Mouse (Mus musculus) liver, embryonic 14.5 days (tissue): Measurements from ENCODE around the gene Nek7. TPM values are rescaled to one million over a fixed set of nuclear protein-coding genes. Genes with fewer than 3 reads are reported as not detected.

Experiments
- ATAC-seq: fragments of 200-750 bp; cut with Nextera tagmentation; 2 replicates; pipeline ENCODE4 v1.8.0; 2017; ENCODE audit warnings: moderate number of reproducible peaks, mild to moderate bottlenecking, moderate library complexity; ENCODE audit not compliant: insufficient read depth
- DNase-seq, 3 experiments: peaks; one replicate each; pipeline ENCODE4 v3.0.0-alpha.2; 2012 to 2013; ENCODE audit warnings: low read depth in 3 of 3, low spot score in 3 of 3
- H3K27ac ChIP-seq: fragments of 300-500 bp; sonication (generic); 2 replicates; pipeline ENCODE4 v1.5.1; 2014; ENCODE audit warnings: moderate library complexity, mild to moderate bottlenecking, control low read depth, inconsistent platforms
- H3K27me3 ChIP-seq: fragments of 300-500 bp; sonication (generic); 2 replicates; pipeline ENCODE4 v1.6.1; 2014; ENCODE audit warnings: mild to moderate bottlenecking, low read length, moderate library complexity; ENCODE audit not compliant: control insufficient read depth, insufficient read depth
- H3K36me3 ChIP-seq: fragments of 300-500 bp; sonication (generic); replicated peaks from 2 replicates; pipeline ENCODE4 v1.6.1; 2014; ENCODE audit warnings: low read depth; ENCODE audit not compliant: control insufficient read depth, insufficient read depth
- H3K4me1 ChIP-seq, 2 experiments: fragments of 200-500 bp in 1 of 2; fragments of 300-500 bp in 1 of 2; sonication (generic) in 1 of 2; replicated peaks; 2 replicates each; pipeline ENCODE4 v1.6.1; 2012 to 2014; ENCODE audit warnings: antibody characterized with exemption in 1 of 2, inconsistent platforms in 1 of 2, low read length in 1 of 2; ENCODE audit not compliant: control insufficient read depth in 2 of 2, insufficient read depth in 2 of 2
- H3K4me2 ChIP-seq: fragments of 300-500 bp; sonication (generic); 2 replicates; pipeline ENCODE4 v1.6.1; 2014; ENCODE audit warnings: low read depth, mild to moderate bottlenecking, control low read depth, moderate library complexity
- H3K4me3 ChIP-seq, 2 experiments: fragments of 200-500 bp in 1 of 2; fragments of 300-500 bp in 1 of 2; sonication (generic) in 1 of 2; 2 replicates each; pipeline ENCODE4 v1.5.1; 2012 to 2014; ENCODE audit warnings: low read depth in 2 of 2, low read length in 2 of 2, mild to moderate bottlenecking in 2 of 2, control low read depth in 1 of 2, inconsistent platforms in 1 of 2, moderate library complexity in 1 of 2; ENCODE audit not compliant: insufficient read depth in 1 of 2
- H3K9ac ChIP-seq: fragments of 300-500 bp; sonication (generic); replicated peaks from 2 replicates; pipeline ENCODE4 v1.6.1; 2014; ENCODE audit warnings: mild to moderate bottlenecking, control low read depth, moderate library complexity
- H3K9me3 ChIP-seq: fragments of 300-500 bp; sonication (generic); 2 replicates; pipeline ENCODE4 v1.6.1; 2016; ENCODE audit warnings: low read length, mixed read lengths; ENCODE audit not compliant: control insufficient read depth
- CTCF ChIP-seq: IDR thresholded peaks from 2 replicates; pipeline ENCODE4 v1.5.1; 2016; ENCODE audit warnings: antibody characterized with exemption, low read depth, control low read depth
- EP300 ChIP-seq: IDR thresholded peaks from 2 replicates; pipeline ENCODE4 v1.6.1; 2016; ENCODE audit warnings: antibody characterized with exemption, low read depth
- WGBS: fragments of 180-500 bp; shearing (Covaris S2); extraction: QIAGEN DNeasy Blood & Tissue Kit; methylation state at CpG from one replicate; pipeline ENCODE4 v1.1.7; 2014; ENCODE audit not compliant: insufficient replicate concordance; 5-methylcytosine and 5-hydroxymethylcytosine counted together
- polyA plus RNA-seq, 2 experiments: library from polyadenylated mRNA; depleted of rRNA in 1 of 2; stranded (reverse) in 1 of 2; unstranded in 1 of 2; fragments of >200 nt; fragmentation: Nextera tagmentation in 1 of 2; extraction: Ambion mirVana in 1 of 2; gene quantifications; 2 replicates each; pipeline versions ENCODE4 v1.2.1 to v1.2.3; 2012 to 2014

The Nek7 gene
- polyA plus RNA-seq (2012; rRNA removed) (3.8 and 5.5 TPM in 2 replicates), polyA plus RNA-seq (2014; fragmentation: Nextera tagmentation; extraction: Ambion mirVana) (13.2 and 13.7 TPM in 2 replicates)

- TF ChIP-seq EP300 (no peak), CTCF (peak; percentile 54)
- peak within 1 kb of the TSS; percentile 99 for H3K4me2 ChIP-seq
- peak within 1 kb of the TSS; percentile 95 for H3K9ac ChIP-seq
- H3K27ac ChIP-seq: peak within 1 kb of the TSS; percentile 86
- 1% methylated on average over 11 of the region's 11 CpGs for WGBS
- no peaks in the 10 kb centered on the region for H3K27me3 ChIP-seq
- DNase-seq (peak; percentile 49 to 75 (median 49)), ATAC-seq (peak; percentile 2; the same call in 1 of the 2 replicates)
- H3K36me3 ChIP-seq: no peaks in the 10 kb centered on the region
- H3K9me3 ChIP-seq: no peaks in the 10 kb centered on the region
- peaks cover 11 to 15% of the 10 kb centered on the region in 2 experiments for H3K4me1 ChIP-seq
- H3K4me3 ChIP-seq: peak within 1 kb of the TSS; percentile 91 to 99
These were observed at the start of gene Nek7 for GRCm38 (mm10) chr1:138619996-138620461. Gene Nek7 (minus strand): TSS chr1:138620141.

- TF ChIP-seq CTCF (no peak), EP300 (no peak)
- no peak for DNase-seq
- H3K9me3 ChIP-seq: no peaks in the 10 kb centered on the region
- no peak overlapping the region for H3K9ac ChIP-seq
- H3K4me2 ChIP-seq: no peak overlapping the region
- no peaks in the 10 kb centered on the region for H3K27me3 ChIP-seq
- H3K36me3 ChIP-seq: no peaks in the 10 kb centered on the region
- H3K27ac ChIP-seq: no peak overlapping the region
- 51% methylated on average over 2 of the region's 2 CpGs for WGBS
- H3K4me1 ChIP-seq: no peaks in the 10 kb centered on the region
- no peak overlapping the region for H3K4me3 ChIP-seq
- no peak for ATAC-seq
These were observed 42.4 kb upstream of the Nek7 start for GRCm38 (mm10) chr1:138662342-138662741.

GRCm38 (mm10) chr1:138654212-138654611 lies 34.3 kb upstream of the Nek7 start:
- Histone ChIP-seq H3K4me3 (no peak overlapping the region), H3K4me2 (no peak overlapping the region), H3K9ac (no peak overlapping the region), H3K27me3 (no peaks in the 10 kb centered on the region), H3K36me3 (no peaks in the 10 kb centered on the region), H3K9me3 (no peaks in the 10 kb centered on the region), H3K27ac (no peak overlapping the region), H3K4me1 (no peaks in the 10 kb centered on the region)
- DNase-seq (no peak), ATAC-seq (no peak)
- TF ChIP-seq EP300: no peak
- TF ChIP-seq CTCF: no peak

GRCm38 (mm10) chr1:138644991-138645390 lies 25.1 kb upstream of the Nek7 start:
- Histone ChIP-seq H3K9me3 (no peaks in the 10 kb centered on the region), H3K9ac (no peak overlapping the region), H3K36me3 (no peaks in the 10 kb centered on the region), H3K4me3 (no peak overlapping the region), H3K27me3 (no peaks in the 10 kb centered on the region), H3K4me1 (no peaks in the 10 kb centered on the region), H3K27ac (no peak overlapping the region), H3K4me2 (no peak overlapping the region)
- DNase-seq (no peak), ATAC-seq (no peak)
- no peak for TF ChIP-seq CTCF
- TF ChIP-seq EP300: no peak
- 41% methylated on average over 3 of the region's 3 CpGs for WGBS

- DNase-seq (no peak), ATAC-seq (no peak)
- H3K4me2 ChIP-seq: no peak overlapping the region
- H3K27me3 ChIP-seq: no peaks in the 10 kb centered on the region
- WGBS: 60% methylated on average over 3 of the region's 3 CpGs
- no peak overlapping the region for H3K4me3 ChIP-seq
- TF ChIP-seq CTCF (no peak), EP300 (no peak)
- H3K4me1 ChIP-seq: no peaks in the 10 kb centered on the region
- no peak overlapping the region for H3K9ac ChIP-seq
- no peaks in the 10 kb centered on the region for H3K9me3 ChIP-seq
- H3K27ac ChIP-seq: no peak overlapping the region
- H3K36me3 ChIP-seq: no peaks in the 10 kb centered on the region
These were observed 23.4 kb upstream of the Nek7 start for GRCm38 (mm10) chr1:138643306-138643830.
